Mouse (Mus musculus) left cerebral cortex, postnatal 4 days (tissue): Measurements from ENCODE around the gene Gm7697. TPM values are rescaled to one million over a fixed set of nuclear protein-coding genes. Genes with fewer than 3 reads are reported as not detected.
"Not testable (repeated sequence)": the region's sequence is repeated elsewhere in the genome, so short reads cannot be mapped to it uniquely, and the experiment has no call there.

Experiments used
- DNase-seq: peaks from one replicate; pipeline ENCODE4 v3.0.0-alpha.2; 2022
- intact Hi-C: fragments of 180-260 bp; cut with DNase I; formaldehyde crosslinking; loops from one replicate; pipeline ENCODE4 v1.15.1; 2025
- total RNA-seq, 2 experiments: library from RNA; stranded (reverse); gene quantifications; 2 replicates each; pipeline ENCODE4 v1.2.3; 2021

The Gm7697 gene
- total RNA-seq, result not detected

- intact Hi-C loops, result not testable (repeated sequence)
Observed at GRCm38 (mm10) chr8:69522876-69523275, at the start of gene Gm7697. Gene Gm7697, minus strand, starts transcription at chr8:69522976.

GRCm38 (mm10) chr8:69551249-69551648 is 28.5 kb upstream of the Gm7697 start:
- intact Hi-C loops, DNase-seq: not testable (repeated sequence)

More at GRCm38 (mm10) chr8:69522876-69523275, at the start of gene Gm7697:
- DNase-seq, result not testable (repeated sequence)

- intact Hi-C loops, result not testable (repeated sequence)
- DNase-seq, result peak; percentile 61
Observed at GRCm38 (mm10) chr8:69549556-69549955, 26.8 kb upstream of the Gm7697 start.

DNA sequence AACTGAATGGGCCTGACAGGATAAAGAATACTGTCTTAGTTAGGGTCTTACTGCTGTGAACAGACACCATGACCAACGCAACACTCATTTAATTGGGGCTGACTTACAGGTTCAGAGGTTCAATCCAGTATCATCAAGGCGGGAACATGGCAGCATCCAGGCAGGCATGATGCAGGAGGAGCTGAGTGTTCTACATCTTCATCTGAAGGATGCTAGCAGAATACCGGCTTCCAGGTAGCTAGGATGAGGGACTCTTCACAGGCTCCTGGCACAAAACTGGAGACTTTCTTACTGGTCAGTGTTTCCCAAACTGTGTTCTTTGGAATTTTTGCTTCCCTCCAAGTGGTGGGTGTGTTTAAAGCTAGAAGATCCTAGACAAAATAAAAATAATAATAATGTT is 25.3 kb upstream of the Gm7697 start:
- intact Hi-C loops, DNase-seq: not testable (repeated sequence)

DNA sequence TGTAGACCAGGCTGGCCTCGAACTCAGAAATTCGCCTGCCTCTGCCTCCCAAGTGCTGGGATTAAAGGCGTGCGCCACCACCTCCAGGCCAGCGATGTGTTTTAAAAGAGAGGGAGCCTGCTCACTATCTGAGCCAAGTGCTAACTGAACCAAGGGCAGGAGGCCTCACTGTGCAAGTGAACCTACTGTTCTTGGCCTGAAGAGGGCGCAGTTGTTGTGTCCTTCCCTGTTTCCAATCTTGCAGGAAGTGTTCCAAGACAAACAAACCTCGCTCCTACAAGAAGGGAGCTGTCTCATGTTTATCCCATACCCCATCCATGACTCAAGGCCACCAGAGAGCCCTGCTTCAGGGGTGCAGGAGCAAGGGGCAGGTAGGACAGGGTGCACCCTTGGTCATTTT is 24.4 kb upstream of the Gm7697 start:
- intact Hi-C loops, DNase-seq: not testable (repeated sequence)

- DNase-seq, intact Hi-C loops: not testable (repeated sequence)
Observed at GRCm38 (mm10) chr8:69545020-69545419, 22.2 kb upstream of the Gm7697 start.

DNA sequence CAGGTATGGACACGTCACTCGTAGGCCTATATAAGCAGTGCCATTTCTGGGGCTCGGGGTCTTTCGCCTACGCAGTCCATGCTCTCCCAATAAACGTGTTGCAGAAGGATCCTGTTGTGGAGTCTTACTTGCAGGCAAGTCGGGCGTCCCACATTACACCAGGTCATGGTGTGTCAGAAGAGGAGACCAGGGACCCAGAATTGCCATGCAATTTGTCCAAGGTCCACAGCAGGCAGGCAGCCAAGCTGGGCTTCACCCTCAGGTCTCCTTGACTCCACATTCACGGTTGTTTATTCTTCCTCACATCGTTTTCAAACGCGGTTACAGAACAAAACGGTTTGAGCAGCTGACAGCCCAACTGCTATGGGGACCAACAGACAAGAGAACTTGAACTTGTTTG is 21.7 kb upstream of the Gm7697 start:
- DNase-seq, intact Hi-C loops: not testable (repeated sequence)

- DNase-seq, intact Hi-C loops: not testable (repeated sequence)
Observed at GRCm38 (mm10) chr8:69543984-69544383, 21.2 kb upstream of the Gm7697 start.

- peak; percentile 48 for DNase-seq
- intact Hi-C loops, result not testable (repeated sequence)
Observed at GRCm38 (mm10) chr8:69540764-69541163, 18.0 kb upstream of the Gm7697 start.

DNA sequence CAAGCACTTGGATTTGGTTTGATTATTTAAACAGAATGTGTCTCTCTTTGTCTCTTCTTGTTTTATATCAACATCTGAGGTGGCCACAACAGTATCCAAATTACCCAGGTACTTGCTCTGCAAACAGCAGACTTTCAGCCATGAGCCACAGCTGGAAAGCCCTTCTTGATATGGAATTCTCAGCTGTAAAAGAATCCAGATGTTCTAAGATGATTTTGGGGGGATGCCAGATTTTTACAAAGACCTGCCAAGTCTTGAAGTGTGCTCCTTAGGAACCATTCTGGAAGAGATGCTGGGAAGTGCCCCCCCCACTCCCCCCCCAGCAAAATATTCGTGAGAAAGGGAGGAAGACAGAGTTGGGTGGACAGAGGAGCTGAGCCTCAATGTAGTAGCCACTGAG is 17.6 kb upstream of the Gm7697 start:
- DNase-seq, intact Hi-C loops: not testable (repeated sequence)

DNA sequence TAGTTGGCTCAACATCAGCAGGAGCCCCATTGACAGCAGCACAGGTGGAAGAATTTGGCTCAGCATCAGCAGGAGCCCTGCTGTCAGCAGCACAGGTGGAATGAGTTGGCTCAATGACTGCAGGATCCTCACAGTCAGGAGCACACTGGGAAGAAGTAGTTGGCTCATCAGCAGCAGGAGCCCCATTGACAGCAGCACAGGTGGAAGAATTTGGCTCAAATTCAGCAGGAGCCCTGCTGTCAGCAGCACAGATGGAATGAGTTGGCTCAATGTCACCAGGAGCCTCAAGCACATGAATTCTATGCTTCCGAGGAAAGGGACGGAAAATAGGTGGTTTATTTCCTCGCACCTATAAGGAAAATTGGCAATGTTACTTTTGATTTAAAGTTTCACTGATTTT is 47.8 kb downstream of the Gm7697 start:
- intact Hi-C loops, result not testable (repeated sequence)
- DNase-seq, result peak; percentile 8

- intact Hi-C loops, DNase-seq: not testable (repeated sequence)
Observed at GRCm38 (mm10) chr8:69453465-69453864, 69.3 kb downstream of the Gm7697 start, which contains the start of gene Gm9495. Gene Gm9495, minus strand, starts transcription at chr8:69453565.

Other genes starting within 250 kb of the Gm7697 start
- not detected for gene Gm9495, start 69.4 kb downstream of the Gm7697 start, total RNA-seq
- gene Zfp868, start 102.6 kb upstream of the Gm7697 start, total RNA-seq, result 10 to 100 TPM; 19.9 to 21.6 TPM
- 1 to 10 TPM; 3.6 to 3.8 TPM for gene Zfp964, start 131.5 kb upstream of the Gm7697 start, total RNA-seq
- 10 to 100 TPM; 18.8 to 19.3 TPM for gene Zfp869, start 187.7 kb upstream of the Gm7697 start, total RNA-seq
- 1 to 10 TPM; 5.3 to 5.6 TPM for gene Zfp963, start 227.0 kb upstream of the Gm7697 start, total RNA-seq